Mouse (Mus musculus) small intestine, adult 2 months (tissue): ENCODE measurements around the gene Gstt1.

Source experiments
- CTCF ChIP-seq: fragments of 200-500 bp; IDR thresholded peaks from 2 replicates; pipeline ENCODE4 v1.5.1; 2012; ENCODE audit warnings: low read depth, mild to moderate bottlenecking, control low read depth, inconsistent platforms, low read length, moderate library complexity, mixed read lengths; ENCODE audit not compliant: insufficient replicate concordance, insufficient read length; ENCODE audit errors: extremely low read depth
- POLR2A ChIP-seq: fragments of 200-500 bp; IDR thresholded peaks from 2 replicates; pipeline ENCODE4 v1.6.1; 2012; ENCODE audit warnings: low read depth, mild to moderate bottlenecking, control low read depth, inconsistent platforms, low read length, moderate library complexity

GRCm38 (mm10) chr10:75774587-75774986 is 23.8 kb downstream of the Gstt1 start:
- no peak for TF ChIP-seq CTCF
- TF ChIP-seq POLR2A, result no peak
